Mouse (Mus musculus) E14TG2a.4 (cell line): ENCODE measurements around the gene Psmb10.

ENCODE experiments used
- CTCF ChIP-seq: conservative IDR thresholded peaks from 2 replicates; pipeline ENCODE4 v1.5.1; 2014; ENCODE audit warnings: low read length
- POU5F1 ChIP-seq: IDR thresholded peaks from 2 replicates; pipeline ENCODE4 v1.6.1; 2014; ENCODE audit warnings: low read length, borderline replicate concordance

DNA sequence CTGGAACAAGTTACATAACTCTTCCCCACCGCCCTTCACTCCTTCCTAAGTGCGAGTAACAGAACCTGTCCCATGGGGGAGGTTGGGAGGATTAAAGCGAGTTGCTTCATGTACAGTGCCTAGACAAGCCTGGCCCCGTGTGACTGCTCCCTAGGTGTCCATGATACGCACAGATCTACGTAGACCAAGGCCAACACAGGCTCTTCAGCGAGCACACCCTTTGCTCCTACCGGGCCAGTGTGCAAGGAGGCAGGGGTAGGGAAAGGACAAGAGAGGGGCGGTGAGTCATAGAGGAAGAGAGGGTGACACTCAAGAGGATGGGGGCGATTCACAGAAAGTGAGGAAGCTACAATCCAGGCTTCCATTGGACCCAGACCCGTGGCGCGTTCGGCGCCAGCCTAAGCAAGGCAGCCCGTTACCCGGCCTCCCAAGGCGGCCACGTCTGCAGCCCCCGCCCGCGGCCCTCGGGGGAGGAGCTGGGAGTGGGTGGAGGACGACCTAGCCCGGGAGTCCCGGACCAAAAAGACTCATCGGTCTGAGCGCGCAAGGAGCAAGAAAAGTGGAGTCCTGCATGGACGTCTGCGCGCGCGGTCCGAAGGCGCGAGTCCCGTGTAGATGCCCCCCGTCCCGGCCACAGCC is 27.1 kb upstream of the Psmb10 start:
- no peak for TF ChIP-seq CTCF
- TF ChIP-seq POU5F1, result no peak
